Mouse (Mus musculus) cerebellum, adult 2 months (tissue): ENCODE results near the gene Zfp472. TPM values are rescaled to one million over a fixed set of nuclear protein-coding genes. Genes with fewer than 3 reads are reported as not detected.
"Not testable (repeated sequence)": the region's sequence is repeated elsewhere in the genome, so short reads cannot be mapped to it uniquely, and the experiment has no call there.

Experiments used
- DNase-seq, 2 experiments: peaks; one replicate each; pipeline ENCODE4 v3.0.0; 2021
- H3K27ac ChIP-seq: fragments of 200-500 bp; 2 replicates; pipeline ENCODE4 v1.5.1; 2012; ENCODE audit warnings: low read length, control low read depth, inconsistent platforms; ENCODE audit not compliant: insufficient read depth
- H3K27me3 ChIP-seq: fragments of 200-500 bp; 2 replicates; pipeline ENCODE4 v1.6.1; 2012; ENCODE audit warnings: inconsistent platforms, mild to moderate bottlenecking, low read length, moderate library complexity; ENCODE audit not compliant: control insufficient read depth, insufficient read depth
- H3K4me1 ChIP-seq: fragments of 200-500 bp; 2 replicates; pipeline ENCODE4 v1.6.1; 2011; ENCODE audit warnings: low read length; ENCODE audit not compliant: control insufficient read depth, insufficient read depth
- H3K4me3 ChIP-seq: fragments of 200-500 bp; replicated peaks from 2 replicates; pipeline ENCODE3; 2011; ENCODE audit warnings: mild to moderate bottlenecking, low read depth, low read length, control low read depth; ENCODE audit not compliant: insufficient read depth
- CTCF ChIP-seq: fragments of 200-500 bp; IDR thresholded peaks from 2 replicates; pipeline ENCODE4 v1.5.1; 2011; ENCODE audit warnings: low read depth, mild to moderate bottlenecking, control low read depth, low read length, moderate library complexity, borderline replicate concordance; ENCODE audit not compliant: insufficient read depth
- POLR2A ChIP-seq: fragments of 200-500 bp; IDR thresholded peaks from 2 replicates; pipeline ENCODE4 v1.6.1; 2011; ENCODE audit warnings: low read length, control low read depth, borderline replicate concordance; ENCODE audit not compliant: insufficient read depth
- WGBS: fragments of 180-500 bp; shearing (Covaris S2); methylation state at CpG from one replicate; pipeline ENCODE4 v1.1.7; 2018; 5-methylcytosine and 5-hydroxymethylcytosine counted together
- polyA plus RNA-seq: library from polyadenylated mRNA; depleted of rRNA; stranded (reverse); fragments of >200 nt; gene quantifications from 2 replicates; pipeline ENCODE4 v1.2.3, GENCODE M21; 2012; rRNA removed

The Zfp472 gene
- polyA plus RNA-seq, 1 experiment = 4.6 TPM

DNA sequence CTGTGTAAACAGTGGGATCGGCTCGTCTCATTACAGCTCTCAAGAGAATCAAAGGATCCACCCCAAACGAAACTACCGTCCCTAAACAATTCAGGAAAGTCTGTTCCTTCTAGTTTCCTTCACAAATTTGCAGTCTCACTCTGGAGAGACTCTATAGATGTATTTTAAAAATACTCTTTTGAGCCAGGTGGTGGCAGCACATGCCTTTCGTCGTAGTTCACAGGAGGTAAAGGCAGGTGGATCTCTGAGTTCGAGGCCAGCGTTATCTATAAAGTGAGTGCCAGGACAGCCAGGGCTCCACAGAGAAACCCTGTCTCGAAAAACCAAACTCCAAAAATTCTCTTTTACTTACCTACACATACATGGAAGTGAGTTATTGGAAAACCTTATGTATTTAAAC lies 42.7 kb downstream of the Zfp472 start:
- Histone ChIP-seq H3K27me3 (no peaks in the 10 kb centered on the region), H3K27ac (no peak overlapping the region), H3K4me1 (no peaks in the 10 kb centered on the region), H3K4me3 (no peak overlapping the region)
- WGBS = 52% methylated on average over 9 of the region's 9 CpGs
- DNase-seq = no peak
- TF ChIP-seq POLR2A = no peak
- no peak for TF ChIP-seq CTCF

DNA sequence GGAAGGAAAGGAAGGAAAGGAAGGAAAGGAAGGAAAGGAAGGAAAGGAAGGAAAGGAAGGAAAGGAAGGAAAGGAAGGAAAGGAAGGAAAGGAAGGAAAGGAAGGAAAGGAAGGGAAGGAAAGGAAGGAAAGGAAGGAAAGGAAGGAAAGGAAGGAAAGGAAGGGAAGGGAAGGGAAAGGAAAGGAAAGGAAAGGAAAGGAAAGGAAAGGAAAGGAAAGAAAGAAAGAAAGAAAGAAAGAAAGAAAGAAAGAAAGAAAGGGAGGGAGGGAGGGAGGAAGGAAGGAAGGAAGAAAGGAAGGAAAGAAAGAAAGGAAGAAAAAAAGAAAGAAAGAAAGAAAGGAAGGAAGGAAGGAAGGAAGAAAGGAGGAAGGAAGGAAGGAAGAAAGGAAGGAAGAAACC lies 54.8 kb downstream of the Zfp472 start:
- not testable (repeated sequence) for DNase-seq, H3K27me3 ChIP-seq, H3K27ac ChIP-seq, H3K4me3 ChIP-seq, H3K4me1 ChIP-seq

Other genes starting within 250 kb of the Zfp472 start
- gene Zfp871, start 177.5 kb upstream of the Zfp472 start, polyA plus RNA-seq = 25.9 and 28.8 TPM in 2 replicates
- gene Zfp811, start 155.9 kb upstream of the Zfp472 start, polyA plus RNA-seq = 6.4 and 7.2 TPM in 2 replicates
- gene Zfp799, start 135.6 kb upstream of the Zfp472 start, polyA plus RNA-seq = 13.3 and 15.7 TPM in 2 replicates
- 6.3 and 6.8 TPM in 2 replicates for gene Zfp870, start 74.2 kb upstream of the Zfp472 start, polyA plus RNA-seq
- gene Cyp4f14, start 48.5 kb upstream of the Zfp472 start, polyA plus RNA-seq = 10.8 and 13.0 TPM in 2 replicates
- 47.2 and 49.5 TPM in 2 replicates for gene Cyp4f13, start 18.4 kb upstream of the Zfp472 start, polyA plus RNA-seq
- 12.3 and 13.3 TPM in 2 replicates for gene Zfp952, start 27.3 kb downstream of the Zfp472 start, polyA plus RNA-seq
- gene Zfp763, start 67.6 kb downstream of the Zfp472 start, polyA plus RNA-seq = 10.7 and 12.2 TPM in 2 replicates
- gene 4921501E09Rik, start 102.2 kb downstream of the Zfp472 start, polyA plus RNA-seq = not detected in 2 replicates
- 10.2 and 11.6 TPM in 2 replicates for gene Zfp563, start 123.5 kb downstream of the Zfp472 start, polyA plus RNA-seq
- gene Morc2b, start 173.9 kb downstream of the Zfp472 start, polyA plus RNA-seq = 4.5 and 5.1 TPM in 2 replicates
- gene Olfr55, start 202.6 kb downstream of the Zfp472 start, polyA plus RNA-seq = 0.03 and 0.05 TPM in 2 replicates
- gene Olfr239, start 225.5 kb downstream of the Zfp472 start, polyA plus RNA-seq = not detected in 2 replicates